Mouse (Mus musculus) cerebellum, adult 9-10 months (tissue): ENCODE measurements around the gene Ccdc32.

Source experiments
- DNase-seq: peaks from one replicate; pipeline ENCODE4 v3.0.0; 2022

The Ccdc32 gene

DNA sequence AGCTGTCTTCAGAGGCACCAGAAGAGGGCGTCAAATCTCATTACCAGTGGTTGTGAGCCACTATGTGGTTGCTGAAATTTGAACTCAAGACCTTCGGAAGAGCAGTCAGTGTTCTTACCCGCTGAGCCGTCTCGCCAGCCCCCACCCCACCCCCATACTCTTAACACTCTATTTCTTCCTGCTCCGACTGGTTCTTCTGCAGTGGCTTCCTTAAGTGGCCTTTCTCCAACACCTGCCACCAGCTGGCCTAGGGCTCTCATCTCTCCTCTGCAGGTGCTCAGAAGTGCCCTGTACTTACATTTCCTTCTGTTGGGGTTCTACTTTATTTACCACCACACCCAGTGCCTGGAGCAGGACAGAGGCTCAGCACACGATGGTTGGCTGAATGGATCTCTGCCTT, 14.2 kb downstream of the Ccdc32 start:
- DNase-seq, result no peak

DNA sequence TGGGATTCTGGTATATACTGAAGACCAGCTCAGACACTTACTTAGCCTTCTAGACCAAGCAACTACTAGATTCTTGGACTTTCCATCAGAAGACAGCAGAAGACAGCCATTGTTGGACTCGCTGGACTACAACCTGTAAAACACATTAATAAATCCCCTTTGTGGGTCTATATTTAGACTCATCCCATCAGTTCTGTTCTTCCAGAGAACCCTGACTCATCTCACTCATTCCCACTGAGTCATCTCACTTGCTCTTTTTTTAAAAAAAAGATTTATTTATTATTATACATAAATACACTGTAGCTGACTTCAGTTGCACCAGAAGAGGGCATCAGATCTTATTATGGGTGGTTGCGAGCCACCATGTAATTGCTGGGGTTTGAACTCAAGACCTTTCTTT, 19.8 kb downstream of the Ccdc32 start:
- no peak for DNase-seq

DNA sequence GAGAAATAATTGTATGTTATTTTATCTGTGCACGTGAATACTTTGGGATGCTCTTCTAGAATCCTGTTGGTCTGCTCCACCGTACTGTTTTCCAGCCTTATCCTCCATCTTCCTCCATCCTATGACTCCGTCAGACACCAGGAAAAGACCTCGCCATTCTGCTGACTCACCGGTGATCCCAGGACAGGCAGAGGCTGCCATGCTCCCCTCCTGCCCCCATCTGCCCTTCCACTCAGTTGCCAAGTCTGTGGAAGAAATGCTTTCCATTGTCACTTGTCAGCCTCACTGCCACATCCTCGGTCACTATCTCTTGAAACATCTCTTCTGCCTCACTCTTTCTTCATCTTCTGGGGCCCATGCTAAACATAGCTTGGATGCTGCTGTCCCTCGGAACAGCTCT, 22.3 kb downstream of the Ccdc32 start:
- DNase-seq, result no peak

DNA sequence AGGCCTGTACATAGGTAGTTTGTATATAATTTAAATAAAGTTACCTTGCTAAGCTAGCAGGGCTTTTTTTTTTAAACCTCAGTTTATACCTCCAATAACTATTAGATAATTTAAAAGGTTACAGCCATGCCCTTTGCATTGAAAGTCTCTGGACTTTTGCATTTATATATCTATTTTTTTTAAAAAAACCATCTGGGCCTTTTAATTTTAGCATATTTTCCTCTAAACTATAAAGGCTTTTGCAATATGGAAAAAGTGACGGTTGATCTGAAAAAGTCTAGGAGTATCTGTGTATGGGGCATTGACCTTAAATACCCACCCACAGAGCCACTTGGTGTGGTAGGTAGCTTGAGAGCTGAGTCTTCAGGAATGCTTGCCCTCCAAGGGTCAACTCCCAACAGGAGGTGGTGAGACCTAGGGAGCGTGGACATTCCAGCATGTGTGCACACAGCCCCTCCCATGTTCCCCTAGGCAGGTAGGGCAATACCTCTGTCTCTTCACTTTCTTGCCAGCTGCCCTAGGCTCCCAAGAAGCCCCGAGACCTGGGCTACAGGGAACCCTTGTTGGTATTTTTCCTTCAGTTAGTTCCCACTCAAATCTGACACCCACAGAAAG, 30.1 kb downstream of the Ccdc32 start:
- no peak for DNase-seq

DNA sequence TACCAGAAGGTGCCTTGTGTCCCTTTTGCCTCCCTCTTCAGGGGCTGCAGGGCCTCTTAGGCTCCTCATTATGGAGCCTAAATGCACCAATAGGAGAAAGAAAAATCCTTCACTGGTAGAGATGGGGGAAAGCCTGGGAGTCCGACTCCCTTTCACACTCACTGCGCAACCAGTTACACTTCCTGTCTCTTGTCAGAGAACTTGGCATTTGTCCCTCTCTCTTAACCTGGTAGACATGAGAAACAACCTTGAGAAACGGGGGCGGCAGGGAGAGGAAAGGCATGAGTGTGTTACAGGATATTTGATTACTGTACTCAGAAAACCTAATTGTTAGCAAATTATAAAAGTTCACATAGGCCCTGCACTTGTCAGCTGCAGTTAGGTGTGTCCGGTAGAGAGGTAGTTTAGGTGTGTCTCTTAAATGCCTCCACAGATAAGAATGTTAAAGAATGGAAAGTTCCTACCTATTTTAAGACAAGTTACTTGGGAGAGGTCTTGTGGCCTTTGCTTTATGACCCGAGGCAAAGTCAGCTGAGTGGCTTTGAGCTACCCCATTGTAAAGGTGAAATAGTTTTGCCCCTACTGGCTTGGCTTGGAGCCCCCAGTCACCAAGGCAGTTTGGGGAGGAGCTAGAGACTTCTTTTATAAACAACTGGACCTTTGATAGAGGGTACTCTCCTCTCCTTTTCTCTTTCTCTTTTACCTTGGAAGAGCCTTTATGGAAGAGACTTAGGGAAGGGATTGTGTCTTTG, 30.9 kb downstream of the Ccdc32 start:
- no peak for DNase-seq

DNA sequence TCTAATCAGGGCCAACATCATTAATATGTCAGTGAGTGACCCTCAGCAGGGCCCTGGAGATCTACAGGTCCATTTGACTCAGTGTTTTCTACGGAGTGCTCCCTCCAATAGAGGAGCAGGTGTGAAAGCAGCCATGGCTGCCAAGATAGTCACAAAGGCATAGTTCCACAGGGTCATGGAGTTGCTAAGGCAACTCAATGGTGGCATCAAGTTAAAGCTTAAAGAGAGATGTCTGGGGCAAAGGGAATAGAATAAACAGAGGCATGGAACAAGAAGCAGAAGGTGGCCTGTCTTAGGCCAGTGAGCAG, 32.4 kb downstream of the Ccdc32 start:
- no peak for DNase-seq

DNA sequence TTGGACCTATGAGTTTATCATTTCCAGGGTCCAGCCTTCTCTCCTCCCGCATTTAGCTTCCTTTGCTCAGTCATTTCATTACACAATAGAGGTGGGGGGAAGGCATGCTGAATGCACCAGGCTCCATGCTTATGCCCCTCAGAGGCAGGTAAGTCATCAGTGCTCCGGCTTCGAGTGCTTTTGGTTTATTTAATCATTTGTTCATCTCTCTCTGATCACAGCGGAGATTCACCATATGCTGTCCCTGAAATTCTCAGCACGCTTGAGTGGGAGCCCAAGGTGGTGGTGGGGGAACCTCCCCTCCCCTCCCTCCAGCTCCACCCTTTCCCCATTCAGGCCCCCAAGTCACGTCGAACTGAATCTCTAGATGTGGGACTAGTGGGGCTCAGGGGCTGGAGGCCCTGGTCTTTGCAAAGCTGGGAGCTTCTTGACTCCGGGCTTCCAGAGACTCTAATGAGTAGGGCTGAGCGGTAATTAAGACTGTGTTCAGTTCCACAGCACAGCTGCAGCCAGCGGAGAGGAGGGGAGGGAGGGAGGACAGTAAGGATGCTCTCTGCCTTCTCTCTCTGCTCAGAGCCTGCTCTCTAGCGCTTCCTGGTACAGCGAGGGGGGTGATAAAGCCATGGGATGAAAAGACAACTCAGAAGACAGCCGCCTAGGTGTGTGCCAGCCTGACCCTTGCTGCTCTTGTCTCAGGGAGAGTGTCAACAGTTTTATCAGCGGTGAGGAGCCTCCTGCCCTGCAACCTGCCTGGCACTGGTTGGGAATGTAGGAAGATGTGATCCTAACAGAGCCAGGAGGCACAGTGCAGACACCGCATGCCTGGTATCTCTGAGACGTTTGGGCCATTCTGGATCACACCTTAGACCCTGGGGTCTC, 33.0 kb downstream of the Ccdc32 start:
- no peak for DNase-seq

DNA sequence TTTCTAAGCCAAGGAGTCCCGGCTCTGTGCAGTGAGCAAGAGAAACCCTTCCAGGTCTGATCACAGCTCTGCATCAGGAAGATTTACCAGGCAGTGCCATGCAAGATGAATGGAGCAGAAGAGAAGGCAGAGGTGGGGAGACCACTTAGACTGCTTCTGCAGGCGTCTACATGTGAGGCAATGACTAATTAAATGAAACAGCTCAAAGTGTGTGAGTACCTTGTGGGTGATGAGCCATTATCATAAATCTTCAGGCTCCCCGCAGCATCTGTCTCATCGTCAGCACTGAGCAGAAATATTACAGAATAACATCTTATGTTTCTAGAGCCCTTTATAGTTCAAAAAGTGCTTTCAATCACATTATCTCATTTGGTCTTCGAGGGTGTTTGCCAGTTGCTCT, 33.7 kb downstream of the Ccdc32 start:
- DNase-seq, result no peak

DNA sequence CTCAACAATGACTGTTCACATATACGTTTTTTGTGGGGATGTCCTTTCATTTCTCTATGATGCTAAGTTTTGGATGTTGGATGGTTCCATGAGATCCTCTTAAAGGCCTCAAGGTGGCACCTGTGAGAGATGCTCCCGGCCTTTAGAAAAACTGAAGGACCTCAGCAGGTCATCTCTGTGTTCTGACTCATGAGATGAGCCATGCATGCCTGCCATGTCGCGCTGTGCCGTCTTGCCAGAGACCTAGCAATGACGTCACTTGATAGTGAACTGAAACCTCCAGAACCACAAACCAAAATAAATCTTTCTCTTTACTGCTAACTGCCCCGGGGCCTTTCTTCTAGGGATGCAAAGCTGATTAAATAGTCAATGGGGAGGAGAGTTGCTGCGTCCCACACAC, 45.4 kb downstream of the Ccdc32 start:
- no peak for DNase-seq

DNA sequence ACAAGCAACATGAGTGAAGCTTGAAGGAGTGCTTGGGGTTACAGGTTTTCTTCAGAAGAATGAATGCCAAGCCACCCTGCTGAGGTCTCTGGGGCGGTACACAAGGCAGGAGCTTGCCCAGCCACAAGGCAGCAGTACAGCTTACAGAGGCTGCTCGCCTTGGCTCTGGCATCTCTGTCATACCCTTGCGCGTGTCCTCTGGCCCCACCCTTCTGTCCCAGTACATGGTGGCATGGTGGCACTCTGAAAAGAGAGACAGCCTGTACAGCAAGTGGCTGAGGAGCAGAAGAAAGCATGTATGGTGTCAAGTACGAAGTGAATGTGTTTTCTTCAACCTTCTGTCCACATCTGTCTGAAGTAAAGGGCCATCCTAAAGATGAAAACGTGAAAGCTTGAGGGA, 48.4 kb downstream of the Ccdc32 start:
- DNase-seq, result no peak

DNA sequence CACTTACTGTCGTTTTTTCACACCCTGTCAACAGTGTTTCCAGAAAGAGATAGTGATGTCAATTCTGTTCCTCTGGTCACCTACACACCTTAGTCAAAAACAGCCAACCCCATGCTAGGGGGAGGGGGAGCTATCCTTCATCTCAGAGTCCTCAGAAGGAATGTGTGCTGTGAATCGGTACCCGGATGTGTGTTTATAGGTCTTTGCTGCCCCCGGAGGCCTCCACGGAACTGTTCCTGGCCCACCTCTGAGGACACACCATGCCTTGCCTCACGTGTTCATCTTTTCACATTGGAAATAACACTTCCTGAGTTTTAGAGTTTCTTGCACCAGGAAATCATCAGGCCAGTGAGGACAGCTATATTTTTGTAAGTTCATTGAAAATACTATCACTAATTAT, 51.1 kb downstream of the Ccdc32 start:
- DNase-seq, result peak; percentile 23

DNA sequence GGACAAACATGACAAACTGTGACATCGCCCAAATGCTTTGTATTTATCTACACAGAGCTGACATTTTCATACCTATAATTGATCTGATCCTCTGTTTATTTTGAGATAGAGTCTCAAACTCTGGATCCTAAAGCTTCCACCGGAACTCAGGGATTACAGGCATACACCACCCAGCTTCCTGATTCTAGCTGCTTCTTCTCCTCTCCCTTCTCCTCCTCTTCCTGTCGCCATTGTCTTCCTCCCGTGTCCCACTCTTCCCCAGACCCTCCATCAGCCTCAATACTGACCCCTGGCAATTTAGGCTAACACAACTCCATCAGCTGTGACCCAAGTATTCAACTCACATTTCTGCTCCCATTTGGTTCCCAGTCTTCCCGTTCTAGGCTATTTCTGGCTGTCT, 52.3 kb downstream of the Ccdc32 start:
- DNase-seq, result no peak

DNA sequence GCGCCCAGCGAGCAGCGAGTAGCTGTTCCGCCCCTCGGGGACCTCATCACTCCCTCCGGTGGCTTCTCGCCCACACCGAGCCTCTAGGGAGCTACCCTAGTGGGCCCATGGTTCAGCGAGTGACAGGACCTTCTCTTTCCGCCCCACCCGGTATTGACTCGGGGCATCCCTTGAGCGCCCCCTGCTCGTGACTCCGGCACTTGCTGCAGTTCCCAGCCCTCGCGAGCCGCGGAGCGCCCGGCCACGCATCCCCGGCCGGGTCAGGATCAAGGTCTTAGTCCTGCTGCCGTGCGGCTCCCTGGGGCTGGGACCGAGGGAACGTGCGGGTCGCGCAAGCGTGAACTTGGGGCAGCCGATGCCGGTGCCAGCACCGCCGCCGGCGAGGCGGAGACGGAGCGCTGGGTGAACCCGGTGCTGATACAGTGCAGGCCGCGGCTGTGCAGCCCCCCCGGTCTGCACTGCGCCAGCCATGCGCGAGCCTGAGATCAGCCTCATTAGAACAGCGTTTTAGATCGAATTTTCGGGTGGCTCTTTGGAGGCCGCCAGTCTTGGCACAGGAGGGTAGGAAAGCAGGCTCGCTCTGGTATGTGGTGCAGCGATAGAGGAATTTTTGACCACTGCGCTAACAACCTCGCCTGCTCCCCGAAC, 52.8 kb downstream of the Ccdc32 start:
- DNase-seq, result peak; percentile 92

DNA sequence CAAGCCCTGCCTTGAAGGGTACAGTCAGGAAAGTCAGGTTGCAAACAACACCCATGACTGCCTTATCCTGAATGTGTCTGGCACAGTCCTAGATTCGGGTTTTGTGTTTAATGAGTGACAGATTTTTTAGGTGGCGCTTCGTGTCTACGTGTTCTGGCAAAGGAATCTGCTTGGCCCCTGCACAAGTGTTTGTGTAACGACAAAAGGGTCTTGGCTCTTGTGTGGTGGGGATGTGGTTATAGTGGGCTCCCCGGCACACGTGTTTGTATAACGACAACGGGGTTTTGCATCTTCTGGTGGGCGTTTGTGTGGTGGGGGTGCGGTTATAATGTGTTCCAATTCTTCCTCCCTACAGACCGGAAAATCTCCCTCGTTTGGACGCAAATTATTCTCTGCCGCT, 53.3 kb downstream of the Ccdc32 start:
- DNase-seq, result no peak

DNA sequence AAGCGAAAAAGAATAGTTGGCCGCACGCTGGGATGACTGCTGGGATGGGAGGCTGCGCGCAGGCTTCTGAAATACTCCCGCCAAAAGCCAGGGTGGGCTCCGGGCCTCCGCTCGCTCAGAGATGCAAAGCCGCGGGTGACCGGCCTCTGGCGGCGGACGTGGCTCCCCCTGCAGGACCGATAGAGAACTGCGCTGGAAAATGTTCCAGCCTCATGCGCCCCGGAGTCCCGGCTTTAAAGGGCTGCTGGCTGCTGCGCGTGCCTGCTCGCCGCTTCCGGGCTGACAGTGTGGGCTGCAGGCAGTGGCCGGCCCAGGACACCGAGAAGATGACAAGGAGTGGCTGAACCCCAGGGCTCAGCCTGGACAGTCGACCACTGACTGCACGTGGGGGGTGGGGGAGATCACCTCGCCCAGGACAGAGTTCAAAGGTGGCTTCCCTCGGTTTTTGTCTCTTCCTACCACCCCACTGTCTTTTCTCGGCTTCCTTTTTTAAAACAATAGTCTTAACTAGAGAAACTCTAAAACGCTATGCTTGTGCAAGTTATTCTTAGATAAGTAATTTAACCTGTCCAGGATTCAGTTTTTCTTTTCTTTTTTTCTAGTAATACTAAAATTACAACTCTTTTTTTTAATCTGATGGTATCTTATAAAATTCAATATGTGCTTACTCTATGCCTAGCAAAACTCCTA, 56.4 kb downstream of the Ccdc32 start:
- peak; percentile 85 for DNase-seq

DNA sequence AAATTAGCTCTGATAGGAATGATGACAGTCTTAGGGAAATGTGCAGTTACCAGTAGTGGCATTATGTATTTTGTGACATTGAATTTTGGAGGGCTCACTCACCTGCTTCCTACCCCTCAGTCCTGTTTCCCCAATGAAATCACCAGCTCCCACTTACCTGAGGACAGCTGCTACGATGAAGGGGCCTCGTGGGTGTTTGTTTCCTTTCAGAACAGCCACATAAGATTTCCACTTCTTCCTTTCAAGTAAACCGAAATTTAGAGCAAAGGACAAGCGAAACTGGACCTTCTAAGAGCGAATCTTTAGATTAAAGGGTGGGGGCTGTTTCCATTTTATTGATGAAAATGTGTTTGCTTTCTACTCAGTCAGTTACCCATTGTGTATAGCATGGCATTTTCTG, 57.1 kb downstream of the Ccdc32 start:
- peak; percentile 5 for DNase-seq

DNA sequence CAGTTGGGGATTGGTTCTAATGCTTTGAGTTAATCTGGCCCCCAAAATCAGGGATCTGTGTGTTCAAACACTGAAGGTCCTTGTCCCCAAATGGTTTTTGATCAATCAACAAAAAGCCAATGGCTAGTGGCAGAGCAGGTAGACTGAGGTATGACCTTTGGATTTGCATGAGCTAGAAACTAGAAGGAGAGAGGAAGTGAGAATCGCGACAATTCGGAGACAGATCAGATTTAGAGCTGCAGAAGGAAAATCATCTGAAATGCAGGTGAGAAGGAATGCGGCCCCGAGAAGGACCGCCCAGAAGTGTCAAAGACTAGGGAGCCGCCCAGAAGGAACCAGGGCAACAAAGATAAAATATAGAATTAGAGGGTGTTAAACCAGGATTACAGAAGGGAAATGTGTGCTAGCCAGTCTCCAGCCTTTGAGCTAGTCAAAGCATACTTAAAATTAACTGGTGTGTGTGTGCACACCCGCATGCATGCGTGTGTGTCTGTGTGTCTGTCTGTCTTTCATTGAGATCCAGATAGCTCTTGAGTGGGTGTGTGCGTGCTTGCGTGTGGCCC, 59.5 kb downstream of the Ccdc32 start:
- no peak for DNase-seq
